Comparison of ENCODE assay signal across 8 mouse cellular contexts in the genomic region with DNA sequence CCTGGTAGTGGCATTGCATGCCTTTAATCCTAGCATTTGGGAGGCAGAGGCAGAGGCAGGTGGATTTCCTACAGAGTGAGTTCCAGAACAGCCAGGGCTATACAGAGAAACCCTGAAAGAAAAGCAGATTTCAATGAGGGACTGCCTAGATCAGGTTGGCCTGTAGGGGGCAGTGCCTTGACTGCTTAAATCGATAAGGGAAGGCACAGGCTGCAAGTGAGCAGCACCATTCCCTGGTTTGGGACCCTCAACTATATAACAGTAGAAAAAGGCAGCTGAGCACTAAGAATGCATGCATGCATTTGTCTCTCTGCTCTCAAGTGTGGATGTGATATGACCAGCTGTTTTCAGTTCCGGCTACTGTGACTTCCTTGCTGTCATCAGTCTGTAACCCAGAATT.
DNase-seq lines count a peak whose midpoint lies in the region; ATAC-seq and TF ChIP-seq lines count a peak whose summit lies in the region.

No protein-coding gene starts in this region.

- no peaks in the 10 kb centered on the region for H3K9me3 ChIP-seq in kidney, postnatal 0 days (replicated peaks; ENCODE audit: low read length)
- H3K9me3 ChIP-seq in midbrain, embryonic 13.5 days = no peaks in the 10 kb centered on the region

- WGBS in kidney, postnatal 0 days = 56% methylated on average over 2 of the region's 2 CpGs
- 53% methylated on average over 2 of the region's 2 CpGs for WGBS in midbrain, embryonic 13.5 days

- no peaks in the 10 kb centered on the region for H3K36me3 ChIP-seq in kidney, postnatal 0 days (ENCODE audit: insufficient read depth, low read length)
- no peaks in the 10 kb centered on the region for H3K36me3 ChIP-seq in midbrain, embryonic 13.5 days

- TF ChIP-seq CTCF in kidney, postnatal 0 days (IDR thresholded peaks at IDR 0.05; ENCODE audit: low read depth) = peak; percentile 68

- peak; percentile 3 for DNase-seq in cerebellum, adult 11 months
- DNase-seq in cerebellum, adult 11-12 months = no peak
- DNase-seq in right cerebral cortex, adult 18-20 months = peak; percentile 18
- no peak for DNase-seq in right cerebral cortex, postnatal 36 days (ENCODE audit: low spot score in 2 of 2)
- DNase-seq in embryo, embryonic 11 days = peak; percentile 67
- DNase-seq in kidney, postnatal 0 days (ENCODE audit: low spot score) = peak; percentile 50
- peak; percentile 14 for DNase-seq in thymus, postnatal 25 days

- ATAC-seq in kidney, postnatal 0 days (replicated peaks; ENCODE audit: low FRiP score, low read depth) = no peak
- peak; percentile 63; the same call in 1 of the 2 replicates for ATAC-seq in midbrain, embryonic 13.5 days

- no peak overlapping the region for H3K4me3 ChIP-seq in kidney, postnatal 0 days (replicated peaks; ENCODE audit: low read depth, low read length)
- H3K4me3 ChIP-seq in midbrain, embryonic 13.5 days (replicated peaks) = no peak overlapping the region

- H3K27me3 ChIP-seq in kidney, postnatal 0 days (ENCODE audit: insufficient read depth, low read length) = no peaks in the 10 kb centered on the region
- H3K27me3 ChIP-seq in midbrain, embryonic 13.5 days = no peaks in the 10 kb centered on the region

- H3K4me1 ChIP-seq in kidney, postnatal 0 days (replicated peaks; ENCODE audit: insufficient read depth, low read length) = no peaks in the 10 kb centered on the region
- no peaks in the 10 kb centered on the region for H3K4me1 ChIP-seq in midbrain, embryonic 13.5 days (replicated peaks)

- no peak overlapping the region for H3K9ac ChIP-seq in kidney, postnatal 0 days (ENCODE audit: low read depth, low read length)
- no peak overlapping the region for H3K9ac ChIP-seq in midbrain, embryonic 13.5 days (replicated peaks)

- no peak overlapping the region for H3K4me2 ChIP-seq in kidney, postnatal 0 days (ENCODE audit: low read length)
- no peak overlapping the region for H3K4me2 ChIP-seq in midbrain, embryonic 13.5 days (replicated peaks)

- H3K27ac ChIP-seq in kidney, postnatal 0 days = no peak overlapping the region
- H3K27ac ChIP-seq in midbrain, embryonic 13.5 days = no peak overlapping the region

Comparison
In these comparisons a context has a peak if more than half of its experiments do, and no peak if none do; other contexts are left out.
1. DNase-seq: peak in cerebellum, adult 11 months (single experiment), right cerebral cortex, adult 18-20 months (single experiment), embryo, embryonic 11 days (single experiment), kidney, postnatal 0 days (single experiment) and thymus, postnatal 25 days (single experiment); none in cerebellum, adult 11-12 months (single experiment) and right cerebral cortex, postnatal 36 days (0 of 2).